Mouse (Mus musculus): Measurements from ENCODE around the gene Cst6.
"Not testable (repeated sequence)": the region's sequence is repeated elsewhere in the genome, so short reads cannot be mapped to it uniquely, and the experiment has no call there.

Cst6 gene

GRCm38 (mm10) chr19:5349502-5349873, at the start of gene Cst6:
TSS of gene Cst6 (minus strand) at chr19:5349574.
- not testable (repeated sequence) for DNase-seq (ENCODE audit: low spot score in 2 of 2)

DNA sequence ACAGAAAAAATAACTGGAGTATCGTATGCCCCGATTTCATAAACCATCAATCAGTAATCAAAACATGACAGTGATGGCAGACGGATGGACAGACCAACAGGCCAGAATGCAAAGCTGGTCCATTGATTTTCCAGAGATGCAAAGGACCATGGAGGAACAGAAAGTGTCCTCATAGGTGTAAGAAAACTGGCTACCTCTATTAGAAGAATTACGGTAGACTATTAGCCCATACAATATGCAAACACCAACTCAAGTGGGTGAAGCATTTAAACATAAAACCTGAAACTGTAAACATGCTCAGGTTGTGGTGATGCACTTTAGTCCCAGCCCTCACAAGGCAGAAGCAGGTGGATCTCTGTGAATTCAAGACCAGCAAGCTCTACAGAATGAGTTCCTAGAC, 46.0 kb upstream of the Cst6 start:
- no peak for DNase-seq (ENCODE audit: low spot score in 2 of 2)

DNA sequence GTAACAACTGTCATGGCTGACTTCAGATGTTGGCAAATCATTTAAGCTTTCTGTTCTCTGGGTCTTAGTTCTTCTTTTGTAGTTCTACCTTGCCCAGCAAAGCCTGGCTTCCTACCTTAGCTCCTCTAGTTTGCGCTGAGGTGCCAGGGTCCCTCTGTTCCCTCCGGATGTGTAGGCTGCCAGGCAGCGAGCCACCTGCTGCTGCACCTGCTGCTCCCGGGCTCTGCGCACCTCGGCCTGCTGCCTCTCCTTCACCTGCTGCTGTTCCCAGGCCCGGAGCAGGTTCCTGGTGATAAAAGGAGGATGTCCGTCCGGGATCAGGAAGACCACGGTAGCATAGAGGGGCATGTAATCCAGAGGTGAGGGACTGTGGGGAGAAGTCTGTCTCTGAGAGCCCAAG, 44.8 kb upstream of the Cst6 start:
- no peak for DNase-seq (ENCODE audit: low spot score in 2 of 2)

DNA sequence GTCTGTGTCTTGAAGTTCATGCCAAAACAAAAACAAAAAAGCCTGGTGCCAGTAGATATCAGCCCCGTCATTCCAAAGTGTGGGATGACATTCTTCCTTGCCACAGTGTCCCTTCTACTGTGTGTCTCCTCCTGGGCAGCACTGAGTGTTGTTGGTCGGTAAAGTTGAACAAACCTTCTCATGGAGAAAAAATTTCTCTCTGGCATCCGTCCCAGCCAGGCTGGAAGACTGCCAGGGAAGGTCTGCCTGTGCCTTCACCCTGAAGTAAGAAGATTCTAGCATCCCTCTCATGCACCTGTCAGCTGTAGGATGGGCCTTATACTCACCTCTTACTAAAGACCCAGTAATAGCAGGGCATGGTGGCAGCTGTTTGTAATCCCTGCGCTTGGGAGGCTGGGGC, 43.5 kb upstream of the Cst6 start:
- no peak for DNase-seq (ENCODE audit: low spot score in 2 of 2)

- DNase-seq (ENCODE audit: low spot score in 2 of 2): no peak
These were observed 41.0 kb upstream of the Cst6 start for GRCm38 (mm10) chr19:5390416-5390815.

GRCm38 (mm10) chr19:5389647-5390046, 40.3 kb upstream of the Cst6 start:
- DNase-seq (ENCODE audit: low spot score in 2 of 2): no peak

GRCm38 (mm10) chr19:5388588-5389242, 39.3 kb upstream of the Cst6 start, which contains the start of gene Sart1:
TSS of gene Sart1 (minus strand) at chr19:5388703.
- DNase-seq (ENCODE audit: low spot score in 2 of 2): peak; percentile 92 to 93

GRCm38 (mm10) chr19:5388011-5388441, 38.7 kb upstream of the Cst6 start:
- DNase-seq (ENCODE audit: low spot score in 2 of 2): no peak

DNA sequence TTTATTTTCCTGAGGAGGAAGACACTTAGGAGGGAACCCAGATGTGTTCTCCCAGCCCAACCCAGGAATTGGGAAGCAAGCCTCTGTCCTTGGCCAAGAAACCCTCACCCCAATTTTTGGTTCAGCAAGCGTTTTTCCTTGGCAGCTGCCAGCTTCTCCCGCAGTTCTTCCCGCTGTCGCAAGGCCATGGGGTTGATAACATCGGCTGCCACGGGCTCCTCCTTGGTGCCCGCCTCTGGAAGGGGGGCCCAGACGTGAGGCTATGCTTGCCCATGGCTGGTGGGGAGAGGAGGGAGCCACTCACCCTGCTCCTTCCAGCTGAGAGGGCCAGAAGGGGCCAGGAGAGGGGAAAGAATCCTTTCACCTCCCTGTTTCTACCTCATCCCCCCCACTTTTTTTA, 35.3 kb upstream of the Cst6 start:
- no peak for DNase-seq (ENCODE audit: low spot score in 2 of 2)

DNA sequence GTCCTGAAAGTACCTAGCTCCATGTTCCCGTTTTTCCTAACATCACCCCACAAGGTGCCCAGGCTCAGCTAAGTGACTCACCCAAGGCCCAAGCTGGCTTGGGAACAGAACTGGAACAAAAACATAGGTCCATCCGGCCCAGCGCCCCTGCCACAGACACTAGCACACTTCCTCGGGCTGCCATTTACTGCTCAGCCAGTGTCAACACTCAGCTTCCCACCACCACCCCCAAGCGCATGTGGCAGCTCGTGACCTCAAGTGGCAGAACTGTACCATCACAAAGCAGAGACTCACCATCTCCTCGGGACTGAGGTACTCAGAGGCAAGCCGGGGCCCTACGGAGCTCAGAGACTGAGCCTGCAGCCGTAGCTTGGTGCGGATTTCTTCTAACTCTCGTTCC, 34.0 kb upstream of the Cst6 start:
- no peak for DNase-seq (ENCODE audit: low spot score in 2 of 2)

GRCm38 (mm10) chr19:5377446-5377845, 28.1 kb upstream of the Cst6 start:
- no peak for DNase-seq (ENCODE audit: low spot score in 2 of 2)

DNA sequence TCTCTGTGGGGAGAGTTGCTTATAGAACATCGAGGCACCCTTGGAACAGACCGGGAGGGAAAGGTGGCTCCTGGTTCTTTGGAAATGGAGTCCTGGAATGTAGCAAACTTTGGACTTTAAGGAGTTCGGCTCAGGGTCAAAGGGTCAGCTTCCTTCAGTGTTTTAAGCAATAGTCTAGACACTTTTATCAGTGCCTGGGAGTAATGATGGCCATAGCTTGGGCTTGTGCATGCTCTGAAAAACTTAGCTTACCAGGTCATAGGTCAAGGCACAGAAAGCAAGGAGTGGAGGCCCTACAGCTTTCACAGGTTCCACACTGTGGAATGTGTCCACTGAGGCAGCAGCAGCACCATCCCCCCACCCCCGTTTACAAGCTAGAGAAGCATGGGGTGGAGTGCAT, 25.4 kb upstream of the Cst6 start:
- no peak for DNase-seq (ENCODE audit: low spot score in 2 of 2)

DNA sequence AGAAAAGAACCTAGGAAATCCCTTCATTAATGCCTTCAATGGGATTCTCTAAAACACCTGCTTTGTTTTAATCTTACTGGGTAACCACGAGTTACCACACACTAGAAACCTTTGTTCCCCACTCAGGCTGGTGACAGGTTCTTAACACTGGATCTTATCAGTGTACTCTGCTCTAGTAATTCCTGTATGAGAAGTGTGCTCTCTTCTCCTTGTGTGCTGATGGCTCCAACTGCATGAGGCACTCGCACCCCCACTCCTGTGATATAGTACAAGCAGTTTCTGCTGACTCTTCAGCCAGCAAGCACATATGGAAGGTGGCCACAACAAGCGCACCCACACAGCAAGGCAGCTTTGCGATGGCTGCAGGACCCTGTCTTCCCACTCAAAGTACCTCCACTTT, 24.8 kb upstream of the Cst6 start:
- no peak for DNase-seq (ENCODE audit: low spot score in 2 of 2)

GRCm38 (mm10) chr19:5372724-5373123, 23.4 kb upstream of the Cst6 start:
- no peak for DNase-seq (ENCODE audit: low spot score in 2 of 2)

DNA sequence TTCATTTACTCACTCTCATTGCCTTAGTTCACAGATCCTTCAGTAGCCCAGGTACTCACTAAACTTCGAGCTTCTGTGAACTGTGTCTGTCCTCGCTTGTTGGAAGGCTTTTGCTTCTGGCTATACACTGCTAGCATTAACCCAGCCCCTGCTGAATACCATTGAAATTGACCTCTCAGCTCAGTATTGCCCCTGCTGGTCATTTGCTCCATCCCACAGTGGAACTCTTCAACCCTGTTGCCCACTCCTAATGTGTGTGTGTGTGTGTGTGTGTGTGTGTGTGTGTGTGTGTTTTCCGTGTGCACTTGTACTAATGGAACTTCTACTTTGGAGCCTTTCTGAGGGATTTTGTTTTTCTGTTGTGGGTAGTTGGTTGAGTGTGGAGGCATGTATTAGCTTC, 21.6 kb upstream of the Cst6 start:
- DNase-seq (ENCODE audit: low spot score in 2 of 2): no peak

DNA sequence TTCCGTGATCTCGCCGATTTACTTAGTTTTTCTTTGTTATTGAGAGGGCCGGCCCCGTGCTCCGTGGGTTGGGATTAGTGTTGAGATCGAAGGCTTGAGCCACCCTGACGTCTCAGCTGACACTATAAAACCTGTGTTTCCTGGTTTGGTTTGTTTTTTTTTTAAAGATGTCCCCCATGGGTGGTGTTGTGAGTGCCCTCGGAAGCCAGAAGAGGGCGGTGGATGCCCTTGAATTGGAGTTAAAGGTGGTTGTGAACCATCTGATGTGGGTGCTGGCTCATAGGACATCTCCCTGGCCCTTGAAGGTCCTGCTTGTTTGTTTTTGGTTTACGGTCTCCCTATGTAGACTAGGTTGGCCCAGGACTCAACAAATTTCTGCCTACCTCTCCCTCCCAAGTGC, 18.1 kb upstream of the Cst6 start:
- no peak for DNase-seq (ENCODE audit: low spot score in 2 of 2)

GRCm38 (mm10) chr19:5367053-5367359, 17.6 kb upstream of the Cst6 start, which contains the start of gene Banf1:
TSS of gene Banf1 (minus strand) at chr19:5367168.
- no peak for DNase-seq (ENCODE audit: low spot score in 2 of 2)

GRCm38 (mm10) chr19:5366175-5367052, 17.0 kb upstream of the Cst6 start, which contains the start of gene Eif1ad:
TSS of gene Eif1ad (plus strand) at chr19:5366741.
- DNase-seq (ENCODE audit: low spot score in 2 of 2): peak; percentile 91 to 93

DNA sequence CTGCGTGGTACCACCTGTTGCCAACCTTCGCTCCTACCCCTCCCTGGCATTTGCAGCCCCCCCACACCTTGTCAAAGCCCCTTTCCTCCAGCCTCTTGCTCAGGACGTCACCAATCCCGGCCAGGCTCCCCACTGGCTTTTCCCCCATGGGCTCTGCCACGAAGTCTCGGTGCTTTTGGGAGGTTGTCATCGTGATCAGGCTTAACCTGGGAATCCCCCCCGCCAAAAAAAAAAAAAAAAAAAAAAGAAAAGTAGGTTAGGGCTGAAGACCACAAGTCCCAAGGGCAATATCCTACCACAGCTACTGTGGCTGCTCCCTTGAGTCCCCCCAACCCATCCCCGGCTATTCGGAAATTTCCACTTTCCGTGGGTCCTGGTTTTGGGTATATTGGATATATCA, 16.4 kb upstream of the Cst6 start:
- DNase-seq (ENCODE audit: low spot score in 2 of 2): no peak

GRCm38 (mm10) chr19:5364124-5364523, 14.8 kb upstream of the Cst6 start:
- no peak for DNase-seq (ENCODE audit: low spot score in 2 of 2)

DNA sequence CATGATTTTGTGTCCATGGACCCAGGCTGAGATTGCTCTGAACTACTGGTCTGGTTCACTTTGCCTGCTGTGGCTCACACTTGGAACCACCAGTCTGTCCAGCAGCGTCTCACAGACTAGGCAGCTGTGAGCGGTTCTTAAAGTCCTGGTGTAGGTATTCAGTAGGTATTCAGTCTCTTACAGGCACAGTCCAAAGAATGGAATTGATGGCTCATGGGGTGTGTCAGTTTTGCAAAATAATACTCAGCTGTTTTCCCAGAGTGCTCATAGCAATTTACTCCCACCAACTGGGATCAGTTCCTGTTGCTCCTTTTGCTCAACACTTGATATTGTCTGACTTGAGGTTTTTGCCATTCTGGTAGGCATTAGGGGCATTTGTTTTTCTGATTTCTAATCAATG, 12.8 kb upstream of the Cst6 start:
- DNase-seq (ENCODE audit: low spot score in 2 of 2): no peak

GRCm38 (mm10) chr19:5356080-5356479, 6.7 kb upstream of the Cst6 start:
- DNase-seq (ENCODE audit: low spot score in 2 of 2): no peak

- DNase-seq (ENCODE audit: low spot score in 2 of 2): no peak
These were observed 4.2 kb upstream of the Cst6 start for GRCm38 (mm10) chr19:5353609-5354008.
